Mouse (Mus musculus): ENCODE measurements around the gene Dcaf17. TPM values are rescaled to one million over a fixed set of nuclear protein-coding genes. Genes with fewer than 3 reads are reported as not detected.

Gene Dcaf17
- polyA plus RNA-seq, 1 experiment from 2014 or later, result 41.0 TPM

DNA sequence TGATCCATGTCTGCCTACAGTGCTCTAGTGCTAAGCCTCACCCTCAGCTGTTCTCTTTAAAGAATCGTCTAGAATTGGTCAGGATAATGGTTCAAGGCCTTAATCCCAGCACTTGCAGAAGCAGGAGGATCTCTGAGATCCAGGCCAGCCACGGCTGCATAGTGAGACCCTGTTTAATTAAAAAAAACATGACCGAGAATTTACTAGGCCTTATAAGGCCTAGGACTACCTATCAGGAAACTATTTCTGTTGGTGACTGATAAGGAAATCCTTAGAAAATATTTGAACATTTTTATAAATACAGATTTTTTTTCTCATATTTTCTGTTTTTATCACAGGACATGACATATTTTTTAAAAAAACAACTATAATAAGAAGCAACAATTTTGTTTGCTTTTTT, 18.2 kb downstream of the Dcaf17 start:
- ATAC-seq (replicated peaks), result no peak
- Histone ChIP-seq H3K36me3 (peaks cover 8% of the 10 kb centered on the region; the same call in 1 of the 2 replicates), H3K4me1 (no peaks in the 10 kb centered on the region), H3K9ac (replicated peaks) (no peak overlapping the region), H3K9me3 (no peaks in the 10 kb centered on the region), H3K27ac (replicated peaks) (no peak overlapping the region), H3K4me3 (no peak overlapping the region), H3K4me2 (replicated peaks) (no peak overlapping the region), H3K27me3 (no peaks in the 10 kb centered on the region)
- WGBS, result 87% methylated on average over 3 of the region's 3 CpGs

DNA sequence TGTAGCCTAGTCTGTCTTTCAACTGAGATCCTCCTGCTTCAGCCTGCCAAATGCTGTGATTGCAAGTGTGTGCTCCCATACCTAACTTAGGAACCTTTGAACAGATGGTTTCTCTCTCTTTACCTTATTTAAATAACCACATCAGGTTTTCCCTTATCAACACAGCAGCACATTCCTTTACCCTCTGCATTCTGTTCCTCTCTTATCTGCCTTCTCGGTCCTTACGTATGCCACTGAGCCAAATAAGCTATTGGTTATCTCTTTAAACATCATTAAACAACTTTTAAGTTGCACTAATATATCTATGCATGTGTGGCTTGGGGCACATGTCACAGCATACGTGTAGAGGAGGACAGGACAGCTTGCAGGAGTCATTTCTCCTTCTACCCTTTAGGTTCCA, 18.7 kb downstream of the Dcaf17 start:
- Histone ChIP-seq H3K27me3 (no peaks in the 10 kb centered on the region), H3K36me3 (peaks cover 8% of the 10 kb centered on the region; the same call in 1 of the 2 replicates), H3K27ac (replicated peaks) (no peak overlapping the region), H3K4me1 (no peaks in the 10 kb centered on the region), H3K9me3 (no peaks in the 10 kb centered on the region), H3K9ac (replicated peaks) (no peak overlapping the region), H3K4me3 (no peak overlapping the region), H3K4me2 (replicated peaks) (no peak overlapping the region)
- WGBS, result 93% methylated on average over 3 of the region's 3 CpGs
- ATAC-seq (replicated peaks), result no peak

DNA sequence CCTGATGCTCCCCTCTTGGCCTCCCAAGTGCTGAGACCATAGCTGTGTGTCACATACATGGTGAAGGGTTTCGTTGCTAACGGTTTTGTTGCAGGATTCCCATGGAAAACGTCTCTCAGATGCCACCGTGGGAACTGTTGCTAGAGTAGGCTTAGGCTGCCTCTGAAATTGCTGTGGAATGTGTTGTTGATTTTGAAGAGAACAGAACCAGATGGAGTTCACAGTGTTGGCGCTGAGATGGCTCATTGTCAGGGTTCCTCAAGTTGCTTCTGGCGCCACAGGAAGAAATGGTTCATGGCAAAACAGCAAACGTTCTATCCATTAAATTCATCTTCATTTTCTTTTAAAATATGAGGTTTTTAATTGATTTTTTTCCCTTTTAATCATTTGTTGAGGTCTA, 27.3 kb downstream of the Dcaf17 start:
- Histone ChIP-seq H3K4me2 (replicated peaks) (no peak overlapping the region), H3K9me3 (no peaks in the 10 kb centered on the region), H3K36me3 (peaks cover 36% of the 10 kb centered on the region), H3K4me1 (no peaks in the 10 kb centered on the region), H3K27ac (replicated peaks) (no peak overlapping the region), H3K4me3 (no peak overlapping the region), H3K27me3 (no peaks in the 10 kb centered on the region), H3K9ac (replicated peaks) (no peak overlapping the region)
- ATAC-seq (replicated peaks), result no peak
- WGBS, result 89% methylated on average over 7 of the region's 7 CpGs

- no peaks in the 10 kb centered on the region for H3K4me1 ChIP-seq
- no peak overlapping the region for H3K9ac ChIP-seq (replicated peaks)
- 92% methylated on average over 6 of the region's 6 CpGs for WGBS
- no peak for ATAC-seq (replicated peaks)
- H3K9me3 ChIP-seq, result no peaks in the 10 kb centered on the region
- no peak overlapping the region for H3K4me3 ChIP-seq
- no peak overlapping the region for H3K27ac ChIP-seq (replicated peaks)
- H3K36me3 ChIP-seq, result peaks cover 44% of the 10 kb centered on the region
- H3K27me3 ChIP-seq, result no peaks in the 10 kb centered on the region
- H3K4me2 ChIP-seq (replicated peaks), result no peak overlapping the region
These were observed 28.5 kb downstream of the Dcaf17 start for GRCm38 (mm10) chr2:71083454-71084193.

GRCm38 (mm10) chr2:71089766-71090165, 34.6 kb downstream of the Dcaf17 start:
- no peak for ATAC-seq (replicated peaks)
- Histone ChIP-seq H3K4me3 (no peak overlapping the region), H3K27ac (replicated peaks) (no peak overlapping the region), H3K9me3 (no peaks in the 10 kb centered on the region), H3K36me3 (peaks cover 35% of the 10 kb centered on the region), H3K4me2 (replicated peaks) (no peak overlapping the region), H3K9ac (replicated peaks) (no peak overlapping the region), H3K27me3 (no peaks in the 10 kb centered on the region), H3K4me1 (no peaks in the 10 kb centered on the region)
- whole genome bisulfite sequencing, result 92% methylated on average over 3 of the region's 3 CpGs

DNA sequence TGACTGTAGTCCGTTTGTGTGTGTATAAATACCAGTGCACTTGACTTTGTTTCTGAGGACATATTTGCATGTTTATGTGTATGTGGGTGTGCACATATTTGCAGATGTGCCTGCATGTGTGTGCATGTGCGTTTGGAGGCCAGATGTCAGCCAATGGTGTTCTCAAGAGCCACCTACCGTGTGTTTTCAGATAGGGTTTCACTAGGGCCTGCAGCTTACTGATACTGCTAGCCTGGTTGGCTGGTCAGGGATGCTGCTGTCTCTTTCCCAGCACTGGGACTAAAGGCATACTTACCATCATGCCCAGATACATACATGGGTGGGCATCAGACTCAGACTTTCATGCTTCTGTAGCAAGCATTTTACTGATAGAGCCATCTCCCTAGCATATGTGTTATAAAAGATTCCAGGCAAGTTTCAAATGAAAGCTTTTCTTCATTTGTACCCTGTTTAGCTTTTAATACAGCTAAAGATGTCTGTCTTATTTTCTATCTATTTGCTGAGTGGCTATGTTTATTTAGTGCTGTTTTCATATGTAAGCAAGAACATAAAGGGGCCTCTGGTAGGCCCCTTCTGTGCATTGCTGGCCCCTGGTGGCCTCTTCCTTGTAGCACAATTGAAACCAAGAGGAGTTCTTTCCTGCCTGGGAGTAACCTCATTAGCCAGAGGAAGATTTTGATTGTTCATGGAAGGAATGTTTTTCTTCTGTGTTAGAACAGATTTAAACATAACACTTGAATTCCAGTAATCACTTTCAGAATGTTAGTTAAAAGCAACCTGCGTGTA, 35.7 kb downstream of the Dcaf17 start:
- Histone ChIP-seq H3K4me1 (no peaks in the 10 kb centered on the region), H3K27me3 (no peaks in the 10 kb centered on the region), H3K9ac (replicated peaks) (no peak overlapping the region), H3K4me2 (replicated peaks) (no peak overlapping the region), H3K9me3 (no peaks in the 10 kb centered on the region), H3K27ac (replicated peaks) (no peak overlapping the region), H3K4me3 (no peak overlapping the region), H3K36me3 (peaks cover 35% of the 10 kb centered on the region)
- 86% methylated on average over 4 of the region's 4 CpGs for WGBS
- ATAC-seq (replicated peaks), result no peak

DNA sequence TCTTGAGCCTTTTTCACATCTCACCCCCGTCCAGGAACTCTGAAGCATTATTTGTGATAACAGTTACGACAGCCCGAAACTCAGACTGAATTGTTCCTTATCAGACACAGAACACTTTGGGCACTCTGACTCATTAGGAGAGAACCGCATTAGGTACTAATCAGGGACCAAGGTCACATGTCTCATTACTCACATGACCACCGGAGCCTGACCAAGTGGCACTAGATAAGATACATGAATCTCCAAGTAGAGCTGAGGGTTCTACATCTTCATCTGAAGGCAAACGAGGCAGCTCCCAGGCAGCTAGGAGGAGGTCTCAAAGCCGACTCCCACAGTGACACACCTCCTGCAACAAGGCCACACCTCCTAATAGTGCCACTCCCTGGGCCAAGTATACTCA, 41.0 kb downstream of the Dcaf17 start:
- 85% methylated on average over 7 of the region's 7 CpGs for WGBS
- Histone ChIP-seq H3K27me3 (no peaks in the 10 kb centered on the region), H3K4me3 (no peak overlapping the region), H3K9me3 (no peaks in the 10 kb centered on the region), H3K27ac (replicated peaks) (no peak overlapping the region), H3K4me1 (no peaks in the 10 kb centered on the region), H3K36me3 (no peaks in the 10 kb centered on the region; the same call in none of the 2 replicates), H3K4me2 (replicated peaks) (no peak overlapping the region), H3K9ac (replicated peaks) (no peak overlapping the region)
- ATAC-seq (replicated peaks), result no peak

GRCm38 (mm10) chr2:71102621-71103291, 47.6 kb downstream of the Dcaf17 start:
- Histone ChIP-seq H3K4me2 (replicated peaks) (no peak overlapping the region), H3K27ac (replicated peaks) (no peak overlapping the region), H3K4me3 (no peak overlapping the region), H3K4me1 (no peaks in the 10 kb centered on the region), H3K27me3 (no peaks in the 10 kb centered on the region), H3K36me3 (no peaks in the 10 kb centered on the region), H3K9ac (replicated peaks) (no peak overlapping the region), H3K9me3 (no peaks in the 10 kb centered on the region)
- ATAC-seq (replicated peaks), result no peak
- 83% methylated on average over 10 of the region's 10 CpGs for WGBS

DNA sequence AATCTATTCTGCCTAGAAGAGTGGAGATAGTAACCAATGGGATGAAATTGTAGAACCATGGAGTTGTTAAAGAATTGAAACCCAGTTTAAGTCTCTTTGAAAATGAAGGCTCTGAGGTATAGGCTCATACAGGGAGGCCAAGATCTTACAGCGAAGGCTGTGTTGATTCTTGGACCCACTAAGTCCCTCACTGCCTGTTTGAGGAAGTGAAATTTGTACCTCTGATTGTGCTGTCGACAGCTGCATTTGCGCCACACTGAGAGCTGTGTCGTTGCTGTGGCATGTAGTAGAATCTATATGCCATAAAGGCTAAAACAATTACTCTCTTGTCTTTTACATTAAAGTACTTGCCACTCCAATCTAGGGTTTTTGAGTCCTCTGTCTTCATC, 48.2 kb downstream of the Dcaf17 start:
- WGBS, result 91% methylated on average over 4 of the region's 4 CpGs
- Histone ChIP-seq H3K36me3 (no peaks in the 10 kb centered on the region), H3K4me2 (replicated peaks) (no peak overlapping the region), H3K27me3 (no peaks in the 10 kb centered on the region), H3K4me1 (no peaks in the 10 kb centered on the region), H3K9me3 (no peaks in the 10 kb centered on the region), H3K9ac (replicated peaks) (no peak overlapping the region), H3K27ac (replicated peaks) (no peak overlapping the region), H3K4me3 (no peak overlapping the region)
- ATAC-seq (replicated peaks), result no peak

DNA sequence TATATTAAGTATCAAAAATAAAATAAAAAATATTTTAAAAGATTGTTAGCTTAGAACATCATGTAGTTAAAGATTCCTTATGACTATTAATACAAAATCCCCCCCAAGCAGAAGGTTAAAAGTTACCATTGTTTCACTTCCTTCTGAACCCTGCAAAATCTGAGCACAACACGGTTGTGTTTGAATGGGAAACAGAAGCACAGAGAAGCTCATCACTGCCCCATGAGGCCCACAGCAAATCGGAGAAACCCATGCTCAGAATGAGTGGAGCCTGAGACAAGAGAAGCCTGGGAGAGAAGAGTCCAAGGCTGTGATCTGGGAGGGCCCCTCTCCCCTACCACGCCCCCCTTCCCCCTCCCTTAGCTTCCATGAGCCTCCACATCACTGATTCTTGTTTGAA, 49.6 kb downstream of the Dcaf17 start:
- H3K4me1 ChIP-seq, result no peaks in the 10 kb centered on the region
- H3K9ac ChIP-seq (replicated peaks), result no peak overlapping the region
- no peak overlapping the region for H3K27ac ChIP-seq (replicated peaks)
- 68% methylated on average over 3 of the region's 3 CpGs for WGBS
- no peak overlapping the region for H3K4me2 ChIP-seq (replicated peaks)
- no peak for ATAC-seq (replicated peaks)
- H3K27me3 ChIP-seq, result no peaks in the 10 kb centered on the region
- no peaks in the 10 kb centered on the region for H3K36me3 ChIP-seq
- H3K9me3 ChIP-seq, result no peaks in the 10 kb centered on the region
- no peak overlapping the region for H3K4me3 ChIP-seq

GRCm38 (mm10) chr2:71105469-71106215, 50.5 kb downstream of the Dcaf17 start:
- 83% methylated on average over 14 of the region's 14 CpGs for WGBS
- Histone ChIP-seq H3K4me3 (no peak overlapping the region), H3K9ac (replicated peaks) (no peak overlapping the region), H3K4me1 (no peaks in the 10 kb centered on the region), H3K27ac (replicated peaks) (no peak overlapping the region), H3K27me3 (no peaks in the 10 kb centered on the region), H3K9me3 (no peaks in the 10 kb centered on the region), H3K36me3 (no peaks in the 10 kb centered on the region), H3K4me2 (replicated peaks) (no peak overlapping the region)
- no peak for ATAC-seq (replicated peaks)

- 58% methylated on average over 2 of the region's 2 CpGs for WGBS
- H3K9ac ChIP-seq (replicated peaks), result no peak overlapping the region
- no peak overlapping the region for H3K4me2 ChIP-seq (replicated peaks)
- no peak for ATAC-seq (replicated peaks)
- no peak overlapping the region for H3K27ac ChIP-seq (replicated peaks)
- H3K27me3 ChIP-seq, result no peaks in the 10 kb centered on the region
- no peaks in the 10 kb centered on the region for H3K9me3 ChIP-seq
- no peak overlapping the region for H3K4me3 ChIP-seq
- H3K4me1 ChIP-seq, result no peaks in the 10 kb centered on the region
- no peaks in the 10 kb centered on the region for H3K36me3 ChIP-seq
These were observed 52.1 kb downstream of the Dcaf17 start for GRCm38 (mm10) chr2:71107225-71107624.

All from forebrain, embryonic 15.5 days (tissue).